Mouse (Mus musculus) erythroblast, embryonic 14.5 days (primary cell): ENCODE measurements around the gene Fgfr2.

Experiments
- GATA1 ChIP-seq: IDR thresholded peaks from 2 replicates; pipeline ENCODE4 v1.6.1; 2012; ENCODE audit warnings: low read length, inconsistent platforms, mixed read lengths
- TAL1 ChIP-seq: IDR thresholded peaks from 3 replicates; pipeline ENCODE4 v1.6.1; 2012; ENCODE audit warnings: low read length, inconsistent platforms, mixed read lengths

GRCm38 (mm10) chr7:130189901-130190300, 2933.2 kb downstream of the Fgfr2 start:
- TF ChIP-seq GATA1 (no peak), TAL1 (no peak)
